23 mouse cellular contexts compared by ENCODE assay signal in the genomic region with DNA sequence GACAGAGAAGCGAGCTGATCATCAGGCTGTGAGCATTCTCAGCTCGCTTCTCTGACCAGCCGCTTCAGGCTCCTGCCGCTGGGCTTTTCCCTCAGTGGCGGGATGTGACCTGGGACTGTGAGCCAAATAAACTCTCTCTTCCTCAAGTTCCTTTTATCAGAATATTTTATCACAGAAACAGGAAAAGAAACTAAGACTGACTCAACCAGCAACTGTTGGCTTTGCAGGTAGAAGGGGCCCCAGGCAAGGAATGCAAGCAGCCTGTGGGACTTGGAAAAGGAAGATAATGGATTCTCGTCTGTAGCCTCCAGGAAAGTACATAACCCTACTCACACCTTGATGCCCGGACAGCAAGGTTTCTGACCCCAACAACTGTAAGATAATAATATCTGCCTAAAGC.
DNase-seq lines count a peak whose midpoint lies in the region; ATAC-seq lines count a peak whose summit lies in the region.
"Had no signal": no experiment of that assay in that cellular context is flagged by ENCODE, and none has a peak within 500 bp of the region (broad histone marks: within the 10 kb centered on the region; RNA-seq: fewer than 3 reads in every experiment).

No protein-coding gene starts in this region.

- no peak overlapping the region for H3K9ac ChIP-seq in kidney, embryonic 14.5 days (ENCODE audit: low read depth, low read length)
- H3K9ac ChIP-seq: embryonic facial prominence, embryonic 13.5 days; forebrain, embryonic 15.5 days; hindbrain, embryonic 14.5 days; limb, embryonic 13.5 days; midbrain, embryonic 13.5 days; neural tube, embryonic 13.5 days had no signal

- ATAC-seq in kidney, embryonic 14.5 days (ENCODE audit: low FRiP score, low TSS enrichment) = no peak
- ATAC-seq in common myeloid progenitor, adult 5-6 weeks (replicated peaks; ENCODE audit: low read depth, poor library complexity, severe bottlenecking) = peak; percentile 40; the same call in 1 of the 2 replicates
- ATAC-seq: forebrain, embryonic 15.5 days had no signal

- H3K9me3 ChIP-seq in kidney, embryonic 14.5 days (ENCODE audit: control insufficient read depth, low read length) = no peaks in the 10 kb centered on the region
- no peaks in the 10 kb centered on the region for H3K9me3 ChIP-seq in hindbrain, embryonic 10.5 days
- H3K9me3 ChIP-seq: embryonic facial prominence, embryonic 13.5 days; forebrain, embryonic 10.5 days; forebrain, embryonic 15.5 days; heart, embryonic 10.5 days; limb, embryonic 13.5 days; midbrain, embryonic 13.5 days; neural tube, embryonic 13.5 days had no signal

- no peaks in the 10 kb centered on the region for H3K36me3 ChIP-seq in kidney, embryonic 14.5 days (ENCODE audit: control insufficient read depth, insufficient read depth, low read length)
- H3K36me3 ChIP-seq in hindbrain, embryonic 10.5 days = no peaks in the 10 kb centered on the region
- H3K36me3 ChIP-seq: embryonic facial prominence, embryonic 13.5 days; forebrain, embryonic 10.5 days; forebrain, embryonic 15.5 days; heart, embryonic 10.5 days; limb, embryonic 13.5 days; midbrain, embryonic 13.5 days; neural tube, embryonic 13.5 days had no signal

- DNase-seq in heart, adult 11 months = peak; percentile 86
- DNase-seq in heart, postnatal 4 days = no peak
- peak; percentile 18 for DNase-seq in kidney, postnatal 10 days
- peak; percentile 38 for DNase-seq in 416B (ENCODE audit: low read depth)
- DNase-seq in B cell, adult 2 months = no peak
- no peak for DNase-seq in hindbrain, embryonic 10.5 days (ENCODE audit: low spot score)
- DNase-seq: adrenal gland, adult 8-10 months; cerebellum, adult 9-10 months; right cerebral cortex, postnatal 14 days; thymus, postnatal 14 days had no signal

- WGBS in kidney, embryonic 14.5 days = 77% methylated on average over 7 of the region's 7 CpGs
- 83% methylated on average over 7 of the region's 7 CpGs for WGBS in hindbrain, embryonic 10.5 days

- H3K27ac ChIP-seq in kidney, embryonic 14.5 days (ENCODE audit: low read depth, low read length) = no peak overlapping the region
- H3K27ac ChIP-seq in hindbrain, embryonic 10.5 days = no peak overlapping the region
- H3K27ac ChIP-seq: forebrain, embryonic 10.5 days; forebrain, embryonic 15.5 days; heart, embryonic 10.5 days; hindbrain, embryonic 14.5 days; layer of hippocampus, adult 2 months; left cerebral cortex, adult 2 months; limb, embryonic 13.5 days; midbrain, embryonic 13.5 days had no signal

- no peak overlapping the region for H3K4me3 ChIP-seq in kidney, embryonic 14.5 days (ENCODE audit: low read length)
- H3K4me3 ChIP-seq in hindbrain, embryonic 10.5 days = no peak overlapping the region
- H3K4me3 ChIP-seq: embryonic facial prominence, embryonic 13.5 days; forebrain, embryonic 10.5 days; forebrain, embryonic 15.5 days; heart, embryonic 10.5 days; layer of hippocampus, adult 2 months; left cerebral cortex, adult 2 months; limb, embryonic 13.5 days; midbrain, embryonic 13.5 days; neural tube, embryonic 13.5 days had no signal

- H3K4me1 ChIP-seq in kidney, embryonic 14.5 days (ENCODE audit: control insufficient read depth, insufficient read depth, low read length) = peaks cover 3% of the 10 kb centered on the region; the same call in 1 of the 2 replicates
- H3K4me1 ChIP-seq in hindbrain, embryonic 10.5 days (replicated peaks) = peaks cover 14% of the 10 kb centered on the region; the same call in 1 of the 2 replicates
- H3K4me1 ChIP-seq: forebrain, embryonic 15.5 days; heart, embryonic 10.5 days had no signal

- no peaks in the 10 kb centered on the region for H3K27me3 ChIP-seq in kidney, embryonic 14.5 days (ENCODE audit: control insufficient read depth, insufficient read depth, low read length)
- peaks cover 9% of the 10 kb centered on the region for H3K27me3 ChIP-seq in hindbrain, embryonic 10.5 days (ENCODE audit: insufficient read depth, poor library complexity, severe bottlenecking)
- H3K27me3 ChIP-seq: forebrain, embryonic 15.5 days; midbrain, embryonic 13.5 days; neural tube, embryonic 13.5 days had no signal

- H3K4me2 ChIP-seq in kidney, embryonic 14.5 days (replicated peaks; ENCODE audit: low read depth, low read length) = no peak overlapping the region
- H3K4me2 ChIP-seq: embryonic facial prominence, embryonic 13.5 days; forebrain, embryonic 15.5 days; hindbrain, embryonic 14.5 days; limb, embryonic 13.5 days; liver, embryonic 11.5 days; midbrain, embryonic 13.5 days; neural tube, embryonic 13.5 days had no signal

Comparison
In these comparisons a context has a peak if more than half of its experiments do, and no peak if none do; other contexts are left out.
1. DNase-seq: peak in heart, adult 11 months (single experiment), kidney, postnatal 10 days (single experiment) and 416B (single experiment); none in heart, postnatal 4 days (single experiment), B cell, adult 2 months (0 of 2) and hindbrain, embryonic 10.5 days (single experiment).